Mouse (Mus musculus) myocyte (in vitro differentiated cells): ENCODE data around the gene Lbr. TPM values are rescaled to one million over a fixed set of nuclear protein-coding genes. Genes with fewer than 3 reads are reported as not detected.
A peak's percentile ranks its signal among the peaks of the same experiment; 100 is the strongest.

Experiments used
- H3K27me3 ChIP-seq: one replicate; pipeline ENCODE4 v1.6.1; 2011; ENCODE audit not compliant: control insufficient read depth, insufficient read depth, insufficient read length
- H3K36me3 ChIP-seq: one replicate; pipeline ENCODE4 v1.6.1; 2011; ENCODE audit not compliant: control insufficient read depth, insufficient read depth
- H3K4me2 ChIP-seq: one replicate; pipeline ENCODE4 v1.6.1; 2011; ENCODE audit warnings: low read depth, control low read depth
- H3K4me3 ChIP-seq: one replicate; pipeline ENCODE4 v1.5.1; 2011; ENCODE audit warnings: mild to moderate bottlenecking, control low read depth, moderate library complexity
- H3K79me2 ChIP-seq: one replicate; pipeline ENCODE4 v1.6.1; 2011; ENCODE audit not compliant: control insufficient read depth, insufficient read depth
- H3ac ChIP-seq: one replicate; pipeline ENCODE4 v1.6.1; 2011; ENCODE audit not compliant: control insufficient read depth, insufficient read length
- CEBPB ChIP-seq: IDR thresholded peaks from 2 replicates; pipeline ENCODE4 v1.6.1; 2011; ENCODE audit warnings: mild to moderate bottlenecking, moderate library complexity; ENCODE audit not compliant: poor library complexity, insufficient read depth, severe bottlenecking
- E2F4 ChIP-seq: IDR thresholded peaks from one replicate; pipeline ENCODE4 v1.6.1; 2011; ENCODE audit warnings: mild to moderate bottlenecking, control low read depth, moderate library complexity; ENCODE audit not compliant: insufficient read depth
- MAX ChIP-seq: IDR thresholded peaks from one replicate; pipeline ENCODE4 v1.6.1; 2011; ENCODE audit warnings: low read depth, mild to moderate bottlenecking, control low read depth
- MYOD1 ChIP-seq, 3 experiments: IDR thresholded peaks; one replicate each; pipeline ENCODE4 v1.6.1; 2011; ENCODE audit warnings: control low read depth in 2 of 3, low read depth in 2 of 3, mild to moderate bottlenecking in 2 of 3, moderate library complexity in 1 of 3; ENCODE audit not compliant: insufficient read length in 2 of 3, control insufficient read depth in 1 of 3
- MYOG ChIP-seq, 3 experiments: IDR thresholded peaks; one replicate each; pipeline ENCODE4 v1.6.1; 2011; ENCODE audit warnings: control low read depth in 2 of 3, low read depth in 2 of 3, mild to moderate bottlenecking in 2 of 3; ENCODE audit not compliant: insufficient read length in 2 of 3, control insufficient read depth in 1 of 3, insufficient read depth in 1 of 3
- POLR2A ChIP-seq: IDR thresholded peaks from one replicate; pipeline ENCODE4 v1.6.1; 2011; ENCODE audit warnings: low read depth, mild to moderate bottlenecking, control low read depth, moderate library complexity; ENCODE audit not compliant: insufficient read length
- POLR2AphosphoS2 ChIP-seq: IDR thresholded peaks from one replicate; pipeline ENCODE4 v1.6.1; 2011; ENCODE audit warnings: low read depth, control low read depth; ENCODE audit not compliant: insufficient read length
- REST ChIP-seq: IDR thresholded peaks from one replicate; pipeline ENCODE4 v1.6.1; 2011; ENCODE audit warnings: mild to moderate bottlenecking, control low read depth, moderate library complexity; ENCODE audit not compliant: insufficient read depth, insufficient read length
- SRF ChIP-seq: IDR thresholded peaks from one replicate; pipeline ENCODE4 v1.6.1; 2011; ENCODE audit warnings: low read depth; ENCODE audit not compliant: control insufficient read depth, insufficient read length
- TCF12 ChIP-seq: IDR thresholded peaks from one replicate; pipeline ENCODE4 v1.6.1; 2011; ENCODE audit warnings: mild to moderate bottlenecking, control low read depth; ENCODE audit not compliant: poor library complexity, insufficient read depth, severe bottlenecking
- TCF3 ChIP-seq: IDR thresholded peaks from one replicate; pipeline ENCODE4 v1.6.1; 2011; ENCODE audit warnings: low read depth, control low read depth; ENCODE audit not compliant: insufficient read length
- USF1 ChIP-seq: IDR thresholded peaks from one replicate; pipeline ENCODE4 v1.6.1; 2011; ENCODE audit warnings: low read depth, mild to moderate bottlenecking, control low read depth, moderate library complexity
- polyA plus RNA-seq: library from polyadenylated mRNA; unstranded; fragments of >200 nt; fragmentation: generic; extraction: Trizol; gene quantifications from one replicate; pipeline ENCODE4 v1.2.1, GENCODE M21; 2012; ENCODE audit warnings: missing spikeins

Lbr gene
- polyA plus RNA-seq: 15.1 TPM

DNA sequence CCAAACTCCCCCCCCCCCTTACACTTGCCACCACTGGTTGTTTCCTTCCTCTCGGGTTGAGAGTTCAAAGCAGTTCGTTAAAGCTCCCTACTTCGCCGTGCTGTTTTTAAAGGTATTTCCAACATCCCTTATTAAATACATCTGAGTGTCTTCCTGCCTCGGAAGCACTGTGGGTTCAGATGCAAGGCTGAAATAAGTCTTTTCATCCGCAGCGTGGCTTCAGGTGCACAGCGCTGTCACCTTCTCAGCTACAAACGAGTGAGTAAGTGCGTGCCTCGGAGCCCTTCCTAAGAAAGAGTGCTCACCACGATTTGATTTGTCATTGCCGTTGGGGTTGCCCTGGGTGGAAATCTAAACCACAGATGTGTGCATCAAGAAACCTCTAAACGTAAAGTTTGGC lies at the start of gene Lbr:
Gene Lbr, minus strand, starts transcription at position 266 of the 400 bp plus-strand sequence.
- H3K4me2 ChIP-seq: peak within 1 kb of the TSS; percentile 78
- peak within 1 kb of the TSS; percentile 76 for H3K4me3 ChIP-seq
- TF ChIP-seq MYOG (IDR thresholded peaks at IDR 0.05; ENCODE audit: control insufficient read depth in 1 of 3, insufficient read depth in 1 of 3, insufficient read length in 2 of 3, low read depth in 2 of 3): no peak
- TF ChIP-seq MAX: no peak
- TF ChIP-seq TCF12: no peak
- TF ChIP-seq E2F4: no peak
- TF ChIP-seq CEBPB: no peak
- TF ChIP-seq MYOD1 (IDR thresholded peaks at IDR 0.05; ENCODE audit: control insufficient read depth in 1 of 3, insufficient read length in 2 of 3, low read depth in 2 of 3): no peak
- TF ChIP-seq POLR2A: no peak
- TF ChIP-seq SRF: no peak
- TF ChIP-seq REST: no peak
- peak within 1 kb of the TSS; percentile 88 for H3ac ChIP-seq
- no peaks in the 10 kb centered on the region for H3K36me3 ChIP-seq
- peaks cover 40% of the 10 kb centered on the region for H3K79me2 ChIP-seq
- no peaks in the 10 kb centered on the region for H3K27me3 ChIP-seq

DNA sequence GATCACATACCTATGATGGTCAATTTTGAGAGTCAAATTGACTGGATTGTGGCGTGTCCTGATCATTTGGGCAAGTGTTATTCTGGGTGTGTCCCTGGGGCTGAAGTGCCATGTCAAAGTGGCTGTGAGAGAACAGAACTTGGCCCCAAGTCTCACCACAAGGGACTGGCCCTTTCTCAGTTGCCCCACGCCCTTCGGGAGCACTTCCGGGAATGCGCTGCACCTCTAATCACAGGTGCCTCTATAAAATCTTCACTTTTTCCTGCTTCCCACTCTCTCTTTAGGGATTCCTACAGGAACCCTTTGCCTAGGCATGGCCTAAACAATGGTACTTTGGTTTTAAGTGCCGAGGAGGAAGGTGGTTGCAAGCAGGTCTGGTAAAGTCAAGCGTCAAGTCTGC lies 46.8 kb upstream of the Lbr start:
- H3K4me3 ChIP-seq: no peak overlapping the region
- no peak for TF ChIP-seq SRF
- H3K4me2 ChIP-seq: no peak overlapping the region
- no peaks in the 10 kb centered on the region for H3K27me3 ChIP-seq
- H3K79me2 ChIP-seq: no peaks in the 10 kb centered on the region
- no peaks in the 10 kb centered on the region for H3K36me3 ChIP-seq
- no peak overlapping the region for H3ac ChIP-seq

DNA sequence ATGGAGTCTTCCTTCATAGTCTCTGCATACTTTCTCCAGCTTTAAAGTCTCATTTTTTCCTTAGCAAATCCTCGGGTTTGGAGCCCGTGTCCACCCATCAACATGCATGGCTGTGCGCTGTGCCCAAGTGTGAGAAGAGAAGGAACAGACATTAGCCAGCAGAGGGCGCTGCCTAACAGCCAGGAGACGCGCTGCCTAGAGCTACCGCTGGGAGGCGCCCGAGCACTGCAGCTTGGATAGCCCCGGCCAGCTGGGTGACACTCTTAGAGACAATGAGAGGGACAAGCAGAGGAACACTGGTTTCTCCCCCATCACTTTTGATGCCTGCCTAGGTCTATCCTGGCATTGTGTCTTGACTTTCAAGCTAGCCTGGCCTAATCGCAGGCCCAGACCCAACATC lies 46.0 kb upstream of the Lbr start:
- H3K4me3 ChIP-seq: no peak overlapping the region
- H3K27me3 ChIP-seq: no peaks in the 10 kb centered on the region
- no peaks in the 10 kb centered on the region for H3K79me2 ChIP-seq
- H3K36me3 ChIP-seq: no peaks in the 10 kb centered on the region
- no peak overlapping the region for H3K4me2 ChIP-seq
- TF ChIP-seq MYOG (IDR thresholded peaks at IDR 0.05; ENCODE audit: control insufficient read depth in 1 of 3, insufficient read depth in 1 of 3, insufficient read length in 2 of 3, low read depth in 2 of 3) (peak in 1 of 3 experiments; percentile 70), MYOD1 (IDR thresholded peaks at IDR 0.05; ENCODE audit: control insufficient read depth in 1 of 3, insufficient read length in 2 of 3, low read depth in 2 of 3) (peak in 2 of 3 experiments; percentile 4 to 57), MAX (no peak)
- no peak overlapping the region for H3ac ChIP-seq

DNA sequence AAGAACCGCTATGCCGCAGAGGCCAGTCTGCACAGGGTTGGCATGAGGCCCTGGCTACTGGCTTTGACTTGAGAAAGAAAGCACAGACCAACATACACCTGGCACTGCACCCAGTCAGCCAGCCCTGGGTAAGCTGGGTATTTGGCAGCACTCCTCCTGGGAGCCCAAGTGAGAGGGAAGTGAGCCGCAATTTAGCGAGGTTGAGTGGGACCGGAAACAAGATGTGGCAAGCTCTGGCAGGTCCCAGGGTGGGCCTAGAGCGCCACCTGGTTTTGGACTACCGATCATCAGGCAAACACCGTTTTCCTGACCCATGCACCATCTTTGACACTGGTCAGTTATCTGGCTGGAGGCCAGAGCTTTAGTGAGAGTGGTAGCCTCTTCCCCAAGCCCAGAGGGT lies 38.7 kb upstream of the Lbr start:
- Histone ChIP-seq H3ac (no peak overlapping the region), H3K36me3 (no peaks in the 10 kb centered on the region), H3K27me3 (peaks cover 6% of the 10 kb centered on the region), H3K79me2 (no peaks in the 10 kb centered on the region), H3K4me2 (peak overlapping the region; percentile 38), H3K4me3 (no peak overlapping the region)
- no peak for TF ChIP-seq CEBPB
- TF ChIP-seq POLR2A: no peak
- no peak for TF ChIP-seq REST
- no peak for TF ChIP-seq MYOD1 (IDR thresholded peaks at IDR 0.05; ENCODE audit: control insufficient read depth in 1 of 3, insufficient read length in 2 of 3, low read depth in 2 of 3)
- TF ChIP-seq TCF12: no peak
- no peak for TF ChIP-seq TCF3
- no peak for TF ChIP-seq USF1
- no peak for TF ChIP-seq MYOG (IDR thresholded peaks at IDR 0.05; ENCODE audit: control insufficient read depth in 1 of 3, insufficient read depth in 1 of 3, insufficient read length in 2 of 3, low read depth in 2 of 3)
- TF ChIP-seq E2F4: no peak
- TF ChIP-seq POLR2AphosphoS2: no peak
- no peak for TF ChIP-seq MAX
- no peak for TF ChIP-seq SRF

DNA sequence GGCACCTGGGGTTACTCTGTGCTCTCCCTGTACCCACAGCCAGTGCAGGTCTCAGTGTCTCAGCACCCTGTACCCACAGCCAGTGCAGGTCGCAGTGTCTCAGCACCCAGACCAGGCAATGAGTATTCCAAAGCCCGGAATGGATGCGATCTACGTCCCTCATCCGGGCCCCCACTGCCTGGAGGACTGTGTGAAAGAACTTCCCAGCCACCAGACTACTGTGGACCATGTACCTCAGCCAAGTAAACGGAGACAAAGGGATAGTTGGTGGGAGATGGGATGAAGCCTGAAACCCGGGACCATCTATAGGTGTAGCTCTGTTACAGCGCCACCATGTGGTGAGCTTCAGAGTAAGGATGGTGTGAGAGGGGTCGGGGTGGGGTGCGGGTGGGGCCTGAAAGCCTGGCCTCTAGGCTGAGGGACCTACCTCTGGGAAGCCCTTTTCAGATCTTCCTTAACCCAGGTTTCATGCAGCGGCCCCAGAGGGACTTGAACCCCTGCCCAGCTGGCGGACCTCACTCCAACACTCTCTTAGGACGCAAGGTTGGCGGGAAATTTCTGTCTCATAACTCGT lies 38.0 kb upstream of the Lbr start:
- Histone ChIP-seq H3K36me3 (no peaks in the 10 kb centered on the region), H3ac (no peak overlapping the region), H3K4me2 (no peak overlapping the region), H3K27me3 (peaks cover 6% of the 10 kb centered on the region), H3K79me2 (no peaks in the 10 kb centered on the region), H3K4me3 (no peak overlapping the region)
- TF ChIP-seq MAX (no peak), USF1 (no peak), POLR2A (no peak), E2F4 (no peak), REST (no peak), POLR2AphosphoS2 (no peak), MYOG (IDR thresholded peaks at IDR 0.05; ENCODE audit: control insufficient read depth in 1 of 3, insufficient read depth in 1 of 3, insufficient read length in 2 of 3, low read depth in 2 of 3) (no peak), SRF (no peak), CEBPB (no peak)
